Mouse (Mus musculus) hindbrain, postnatal 0 days (tissue): ENCODE measurements at regions not wholly inside any gene's neighbourhood (a gene's known extent, or its start where the extent isn't known, plus 50 kb on each side); places are given as distances from the start of the nearest gene placed in this dataset.
A peak's percentile ranks its signal among the peaks of the same experiment; 100 is the strongest.

Experiments
- ATAC-seq: fragments of 200-750 bp; cut with Nextera tagmentation; 2 replicates; pipeline ENCODE4 v1.8.0; 2017; ENCODE audit warnings: mild to moderate bottlenecking, moderate TSS enrichment, moderate library complexity
- DNase-seq: peaks from one replicate; pipeline ENCODE4 v3.0.0-alpha.2; 2015; ENCODE audit warnings: low spot score
- H3K27ac ChIP-seq: fragments of 300-500 bp; sonication (generic); 2 replicates; pipeline ENCODE4 v1.5.1; 2014; ENCODE audit warnings: mild to moderate bottlenecking
- H3K27me3 ChIP-seq: fragments of 300-500 bp; sonication (generic); 2 replicates; pipeline ENCODE4 v1.6.1; 2014; ENCODE audit warnings: low read length, mixed read lengths; ENCODE audit not compliant: insufficient read depth
- H3K36me3 ChIP-seq: fragments of 300-500 bp; sonication (generic); 2 replicates; pipeline ENCODE4 v1.6.1; 2014; ENCODE audit warnings: low read length, mixed read lengths; ENCODE audit not compliant: insufficient read depth
- H3K4me1 ChIP-seq: fragments of 300-500 bp; sonication (generic); 2 replicates; pipeline ENCODE4 v1.6.1; 2014; ENCODE audit warnings: antibody characterized with exemption, low read length, mixed read lengths; ENCODE audit not compliant: insufficient read depth
- H3K4me2 ChIP-seq: fragments of 300-500 bp; sonication (generic); 2 replicates; pipeline ENCODE4 v1.6.1; 2014; ENCODE audit warnings: low read depth, mild to moderate bottlenecking, low read length, moderate library complexity, mixed read lengths
- H3K4me3 ChIP-seq: fragments of 300-500 bp; sonication (generic); 2 replicates; pipeline ENCODE4 v1.5.1; 2014; ENCODE audit warnings: low read length
- H3K9ac ChIP-seq: fragments of 300-500 bp; sonication (generic); replicated peaks from 2 replicates; pipeline ENCODE4 v1.6.1; 2014; ENCODE audit warnings: mild to moderate bottlenecking, low read length, moderate library complexity, mixed read lengths
- H3K9me3 ChIP-seq: fragments of 300-500 bp; sonication (generic); 2 replicates; pipeline ENCODE4 v1.6.1; 2016; ENCODE audit warnings: low read length, mixed read lengths
- CTCF ChIP-seq: IDR thresholded peaks from 2 replicates; pipeline ENCODE4 v1.5.1; 2016; ENCODE audit warnings: antibody characterized with exemption, control low read depth, low read depth
- WGBS: fragments of 180-500 bp; shearing (Covaris S2); extraction: QIAGEN DNeasy Blood & Tissue Kit; methylation state at CpG from one replicate; pipeline ENCODE4 v1.1.7; 2014; 5-methylcytosine and 5-hydroxymethylcytosine counted together

- WGBS = 64% methylated on average over 4 of the region's 4 CpGs
- H3K4me3 ChIP-seq = no peak overlapping the region
- TF ChIP-seq CTCF = no peak
- no peak overlapping the region for H3K9ac ChIP-seq
- no peak overlapping the region for H3K27ac ChIP-seq
- no peaks in the 10 kb centered on the region for H3K4me1 ChIP-seq
- no peaks in the 10 kb centered on the region for H3K27me3 ChIP-seq
- H3K9me3 ChIP-seq = no peaks in the 10 kb centered on the region
- ATAC-seq = no peak
- H3K36me3 ChIP-seq = no peaks in the 10 kb centered on the region
- no peak overlapping the region for H3K4me2 ChIP-seq
- DNase-seq = peak; percentile 1
These were observed 1114.7 kb downstream of the Olfm4 start for GRCm38 (mm10) chr14:81098615-81099014.
